Mouse (Mus musculus): ENCODE results near the gene Trim30c. TPM values are rescaled to one million over a fixed set of nuclear protein-coding genes. Genes with fewer than 3 reads are reported as not detected.

The Trim30c gene
- polyA plus RNA-seq (2012; rRNA removed): not detected in 2 replicates

GRCm38 (mm10) chr7:104400698-104401097 is at the start of gene Trim30c:
TSS of gene Trim30c (minus strand) at chr7:104400837.
- Histone ChIP-seq H3K4me1 (ENCODE audit: control insufficient read depth, insufficient read depth, low read length) (no peaks in the 10 kb centered on the region), H3K27ac (ENCODE audit: insufficient read depth, low read length) (no peak within 1 kb of the TSS), H3K4me3 (replicated peaks; ENCODE audit: insufficient read depth, low read depth, low read length) (no peak within 1 kb of the TSS), H3K27me3 (ENCODE audit: control insufficient read depth, insufficient read depth, low read length) (no peaks in the 10 kb centered on the region)
- 64% methylated on average over 1 of the region's 1 CpGs for WGBS
- no peak for DNase-seq
- no peak for TF ChIP-seq POLR2A (IDR thresholded peaks at IDR 0.05; ENCODE audit: borderline replicate concordance, insufficient read depth, low read length)
- TF ChIP-seq CTCF (IDR thresholded peaks at IDR 0.05; ENCODE audit: borderline replicate concordance, insufficient read depth, low read depth, low read length): no peak

GRCm38 (mm10) chr7:104445961-104446645 is 45.5 kb upstream of the Trim30c start:
- Histone ChIP-seq H3K4me1 (ENCODE audit: control insufficient read depth, insufficient read depth, low read length) (no peaks in the 10 kb centered on the region), H3K4me3 (replicated peaks; ENCODE audit: insufficient read depth, low read depth, low read length) (no peak overlapping the region), H3K27me3 (ENCODE audit: control insufficient read depth, insufficient read depth, low read length) (no peaks in the 10 kb centered on the region), H3K27ac (ENCODE audit: insufficient read depth, low read length) (no peak overlapping the region; the same call in 1 of the 2 replicates)
- 73% methylated on average over 2 of the region's 2 CpGs for WGBS
- no peak for TF ChIP-seq POLR2A (IDR thresholded peaks at IDR 0.05; ENCODE audit: borderline replicate concordance, insufficient read depth, low read length)
- no peak for TF ChIP-seq CTCF (IDR thresholded peaks at IDR 0.05; ENCODE audit: borderline replicate concordance, insufficient read depth, low read depth, low read length)
- no peak for DNase-seq

- Histone ChIP-seq H3K27ac (ENCODE audit: insufficient read depth, low read length) (no peak overlapping the region), H3K4me3 (replicated peaks; ENCODE audit: insufficient read depth, low read depth, low read length) (no peak overlapping the region), H3K27me3 (ENCODE audit: control insufficient read depth, insufficient read depth, low read length) (no peaks in the 10 kb centered on the region), H3K4me1 (ENCODE audit: control insufficient read depth, insufficient read depth, low read length) (no peaks in the 10 kb centered on the region)
- WGBS: 87% methylated on average over 3 of the region's 3 CpGs
- TF ChIP-seq CTCF (IDR thresholded peaks at IDR 0.05; ENCODE audit: borderline replicate concordance, insufficient read depth, low read depth, low read length) (no peak), POLR2A (IDR thresholded peaks at IDR 0.05; ENCODE audit: borderline replicate concordance, insufficient read depth, low read length) (no peak)
- DNase-seq: no peak
Measured at GRCm38 (mm10) chr7:104404460-104404950, 3.9 kb upstream of the Trim30c start.

GRCm38 (mm10) chr7:104401140-104401539 is 503 bp upstream of the Trim30c start:
- Histone ChIP-seq H3K27me3 (ENCODE audit: control insufficient read depth, insufficient read depth, low read length) (no peaks in the 10 kb centered on the region), H3K4me1 (ENCODE audit: control insufficient read depth, insufficient read depth, low read length) (no peaks in the 10 kb centered on the region), H3K4me3 (replicated peaks; ENCODE audit: insufficient read depth, low read depth, low read length) (no peak overlapping the region), H3K27ac (ENCODE audit: insufficient read depth, low read length) (no peak overlapping the region)
- TF ChIP-seq CTCF (IDR thresholded peaks at IDR 0.05; ENCODE audit: borderline replicate concordance, insufficient read depth, low read depth, low read length) (no peak), POLR2A (IDR thresholded peaks at IDR 0.05; ENCODE audit: borderline replicate concordance, insufficient read depth, low read length) (no peak)
- no peak for DNase-seq

GRCm38 (mm10) chr7:104398492-104398891 is 2.1 kb downstream of the Trim30c start:
- H3K4me1 ChIP-seq (ENCODE audit: control insufficient read depth, insufficient read depth, low read length): no peaks in the 10 kb centered on the region
- TF ChIP-seq POLR2A (IDR thresholded peaks at IDR 0.05; ENCODE audit: borderline replicate concordance, insufficient read depth, low read length) (no peak), CTCF (IDR thresholded peaks at IDR 0.05; ENCODE audit: borderline replicate concordance, insufficient read depth, low read depth, low read length) (no peak)
- H3K27ac ChIP-seq (ENCODE audit: insufficient read depth, low read length): no peak overlapping the region
- WGBS: 64% methylated on average over 1 of the region's 1 CpGs
- H3K27me3 ChIP-seq (ENCODE audit: control insufficient read depth, insufficient read depth, low read length): no peaks in the 10 kb centered on the region
- no peak for DNase-seq
- H3K4me3 ChIP-seq (replicated peaks; ENCODE audit: insufficient read depth, low read depth, low read length): no peak overlapping the region

GRCm38 (mm10) chr7:104369736-104370414 is 30.8 kb downstream of the Trim30c start, which contains the start of gene Trim30b:
TSS of gene Trim30b (minus strand) at chr7:104369884.
- Histone ChIP-seq H3K4me1 (ENCODE audit: control insufficient read depth, insufficient read depth, low read length) (no peaks in the 10 kb centered on the region), H3K27ac (ENCODE audit: insufficient read depth, low read length) (no peak within 1 kb of the TSS), H3K27me3 (ENCODE audit: control insufficient read depth, insufficient read depth, low read length) (no peaks in the 10 kb centered on the region), H3K4me3 (replicated peaks; ENCODE audit: insufficient read depth, low read depth, low read length) (no peak within 1 kb of the TSS)
- 57% methylated on average over 1 of the region's 1 CpGs for WGBS
- DNase-seq: no peak
- TF ChIP-seq CTCF (IDR thresholded peaks at IDR 0.05; ENCODE audit: borderline replicate concordance, insufficient read depth, low read depth, low read length) (no peak), POLR2A (IDR thresholded peaks at IDR 0.05; ENCODE audit: borderline replicate concordance, insufficient read depth, low read length) (no peak)

GRCm38 (mm10) chr7:104366339-104366738 is 34.3 kb downstream of the Trim30c start:
- DNase-seq: no peak
- Histone ChIP-seq H3K4me3 (replicated peaks; ENCODE audit: insufficient read depth, low read depth, low read length) (no peak overlapping the region), H3K27ac (ENCODE audit: insufficient read depth, low read length) (no peak overlapping the region), H3K4me1 (ENCODE audit: control insufficient read depth, insufficient read depth, low read length) (no peaks in the 10 kb centered on the region), H3K27me3 (ENCODE audit: control insufficient read depth, insufficient read depth, low read length) (no peaks in the 10 kb centered on the region)
- TF ChIP-seq POLR2A (IDR thresholded peaks at IDR 0.05; ENCODE audit: borderline replicate concordance, insufficient read depth, low read length) (no peak), CTCF (IDR thresholded peaks at IDR 0.05; ENCODE audit: borderline replicate concordance, insufficient read depth, low read depth, low read length) (no peak)

GRCm38 (mm10) chr7:104353600-104353967 is 47.1 kb downstream of the Trim30c start:
- TF ChIP-seq CTCF (IDR thresholded peaks at IDR 0.05; ENCODE audit: borderline replicate concordance, insufficient read depth, low read depth, low read length) (no peak), POLR2A (IDR thresholded peaks at IDR 0.05; ENCODE audit: borderline replicate concordance, insufficient read depth, low read length) (no peak)
- 84% methylated on average over 2 of the region's 2 CpGs for WGBS
- H3K4me3 ChIP-seq (replicated peaks; ENCODE audit: insufficient read depth, low read depth, low read length): no peak overlapping the region
- H3K27ac ChIP-seq (ENCODE audit: insufficient read depth, low read length): no peak overlapping the region
- H3K4me1 ChIP-seq (ENCODE audit: control insufficient read depth, insufficient read depth, low read length): no peaks in the 10 kb centered on the region
- DNase-seq: no peak
- H3K27me3 ChIP-seq (ENCODE audit: control insufficient read depth, insufficient read depth, low read length): no peaks in the 10 kb centered on the region
